9 mouse cellular contexts compared by ENCODE assay signal in genomic region chr17:66314566-66315285, GRCm38 (mm10).
A peak's percentile ranks its signal among the peaks of the same experiment; 100 is the strongest.
DNase-seq lines count a peak whose midpoint lies in the region; ATAC-seq lines count a peak whose summit lies in the region.
"Had no signal": no experiment of that assay in that cellular context is flagged by ENCODE, and none has a peak within 500 bp of the region (broad histone marks: within the 10 kb centered on the region; RNA-seq: fewer than 3 reads in every experiment).

No protein-coding gene starts in this region.

- H3K9ac ChIP-seq in hindbrain, embryonic 12.5 days: no peak overlapping the region
- no peak overlapping the region for H3K9ac ChIP-seq in heart, embryonic 14.5 days (ENCODE audit: low read length)
- H3K9ac ChIP-seq in midbrain, embryonic 15.5 days: no peak overlapping the region

- H3K4me2 ChIP-seq in hindbrain, embryonic 12.5 days (replicated peaks): no peak overlapping the region
- 0 out of 2 replicates have a peak overlapping the region, but pooled peaks have one; percentile 2 for H3K4me2 ChIP-seq in heart, embryonic 14.5 days (ENCODE audit: low read length)
- peak overlapping the region; percentile 30 for H3K4me2 ChIP-seq in midbrain, embryonic 15.5 days

- no peak for DNase-seq in hindbrain, embryonic 10.5 days (ENCODE audit: low spot score)
- peak; percentile 71 for DNase-seq in brain, adult 2 months (ENCODE audit: low read depth, low spot score)
- no peak for DNase-seq in cerebellum, adult 9-10 months
- DNase-seq: cerebellum, adult 8-10 months; kidney, adult 8-10 months had no signal

- peaks cover 32% of the 10 kb centered on the region for H3K4me1 ChIP-seq in hindbrain, embryonic 10.5 days (replicated peaks)
- peaks cover 16% of the 10 kb centered on the region for H3K4me1 ChIP-seq in hindbrain, embryonic 12.5 days
- peaks cover 6 to 13% of the 10 kb centered on the region in 2 experiments for H3K4me1 ChIP-seq in heart, embryonic 14.5 days (ENCODE audit: control insufficient read depth in 2 of 2, insufficient read depth in 2 of 2, low read length in 2 of 2)
- H3K4me1 ChIP-seq in midbrain, embryonic 15.5 days: peaks cover 19% of the 10 kb centered on the region

- no peaks in the 10 kb centered on the region for H3K36me3 ChIP-seq in hindbrain, embryonic 10.5 days
- no peaks in the 10 kb centered on the region for H3K36me3 ChIP-seq in hindbrain, embryonic 12.5 days
- H3K36me3 ChIP-seq in heart, embryonic 14.5 days (ENCODE audit: control insufficient read depth, insufficient read depth, low read length): no peaks in the 10 kb centered on the region
- H3K36me3 ChIP-seq in midbrain, embryonic 15.5 days (replicated peaks): no peaks in the 10 kb centered on the region

- no peak overlapping the region for H3K4me3 ChIP-seq in hindbrain, embryonic 10.5 days
- H3K4me3 ChIP-seq in hindbrain, embryonic 12.5 days: no peak overlapping the region
- H3K4me3 ChIP-seq in heart, embryonic 14.5 days (ENCODE audit: control insufficient read depth in 1 of 2, insufficient read depth in 1 of 2, low read depth in 1 of 2, low read length in 2 of 2): no peak overlapping the region
- H3K4me3 ChIP-seq in midbrain, embryonic 15.5 days: no peak overlapping the region

- no peaks in the 10 kb centered on the region for H3K27me3 ChIP-seq in hindbrain, embryonic 10.5 days (ENCODE audit: insufficient read depth, poor library complexity, severe bottlenecking)
- H3K27me3 ChIP-seq in hindbrain, embryonic 12.5 days: no peaks in the 10 kb centered on the region
- H3K27me3 ChIP-seq in heart, embryonic 14.5 days (ENCODE audit: control insufficient read depth, insufficient read depth, low read length): no peaks in the 10 kb centered on the region
- H3K27me3 ChIP-seq in midbrain, embryonic 15.5 days (replicated peaks): no peaks in the 10 kb centered on the region

- no peaks in the 10 kb centered on the region for H3K9me3 ChIP-seq in hindbrain, embryonic 10.5 days
- no peaks in the 10 kb centered on the region for H3K9me3 ChIP-seq in hindbrain, embryonic 12.5 days (replicated peaks)
- no peaks in the 10 kb centered on the region for H3K9me3 ChIP-seq in heart, embryonic 14.5 days (ENCODE audit: control insufficient read depth, low read length)
- no peaks in the 10 kb centered on the region for H3K9me3 ChIP-seq in midbrain, embryonic 15.5 days

- peak overlapping the region; percentile 40; the same call in 1 of the 2 replicates for H3K27ac ChIP-seq in hindbrain, embryonic 10.5 days
- no peak overlapping the region for H3K27ac ChIP-seq in hindbrain, embryonic 12.5 days
- H3K27ac ChIP-seq in heart, embryonic 14.5 days (replicated peaks in 1 of 2; ENCODE audit: control insufficient read depth in 1 of 2, insufficient read depth in 1 of 2, low read depth in 2 of 2, low read length in 2 of 2): no peak overlapping the region
- H3K27ac ChIP-seq in midbrain, embryonic 15.5 days: peak overlapping the region; percentile 56; the same call in 1 of the 2 replicates

- ATAC-seq in hindbrain, embryonic 12.5 days (ENCODE audit: low FRiP score): no peak
- no peak for ATAC-seq in heart, embryonic 14.5 days (ENCODE audit: insufficient number of reproducible peaks, insufficient read depth, low FRiP score, low read depth)
- peak; percentile 45; the same call in 1 of the 2 replicates for ATAC-seq in midbrain, embryonic 15.5 days (replicated peaks)
- ATAC-seq in erythroid progenitor cell, adult 5-6 weeks (replicated peaks; ENCODE audit: low FRiP score, poor library complexity, severe bottlenecking): no peak

- 68% methylated on average over 13 of the region's 13 CpGs for WGBS in hindbrain, embryonic 10.5 days
- 67% methylated on average over 13 of the region's 13 CpGs for WGBS in hindbrain, embryonic 12.5 days
- WGBS in heart, embryonic 14.5 days: 59% methylated on average over 13 of the region's 13 CpGs
- WGBS in midbrain, embryonic 15.5 days: 37% methylated on average over 13 of the region's 13 CpGs

Comparison
In these comparisons a context has a peak if more than half of its experiments do, and no peak if none do; other contexts are left out.
1. H3K27ac ChIP-seq: peak in hindbrain, embryonic 10.5 days (single experiment) and midbrain, embryonic 15.5 days (single experiment); none in hindbrain, embryonic 12.5 days (single experiment) and heart, embryonic 14.5 days (0 of 2).